Mouse (Mus musculus) CD4-positive, CD25-positive, alpha-beta regulatory T cell, adult 4 months (primary cell): ENCODE results near the gene Tbc1d2b. TPM values are rescaled to one million over a fixed set of nuclear protein-coding genes. Genes with fewer than 3 reads are reported as not detected.
A peak's percentile ranks its signal among the peaks of the same experiment; 100 is the strongest.

ENCODE experiments used
- ATAC-seq: one replicate; pipeline ENCODE4 v1.8.0; 2017
- polyA plus RNA-seq, 2 experiments: library from polyadenylated mRNA; unstranded; fragments of 100-300 nt; shearing (Covaris generic); gene quantifications; one replicate each; pipeline ENCODE4 v1.2.1; 2017

Gene Tbc1d2b
- polyA plus RNA-seq, 2 experiments from 2014 or later = 11.3 to 12.1 TPM

GRCm38 (mm10) chr9:90265322-90266039, 5.1 kb downstream of the Tbc1d2b start:
- ATAC-seq = no peak

- ATAC-seq = no peak
Observed at GRCm38 (mm10) chr9:90263340-90263679, 7.3 kb downstream of the Tbc1d2b start.

GRCm38 (mm10) chr9:90262591-90263339, 7.8 kb downstream of the Tbc1d2b start:
- no peak for ATAC-seq

GRCm38 (mm10) chr9:90262063-90262462, 8.5 kb downstream of the Tbc1d2b start:
- no peak for ATAC-seq

- no peak for ATAC-seq
Observed at GRCm38 (mm10) chr9:90260600-90261375, 9.8 kb downstream of the Tbc1d2b start.

- ATAC-seq = peak; percentile 9
Observed at GRCm38 (mm10) chr9:90260079-90260478, 10.5 kb downstream of the Tbc1d2b start.

GRCm38 (mm10) chr9:90259400-90259950, 11.1 kb downstream of the Tbc1d2b start:
- peak; percentile 67 for ATAC-seq

- no peak for ATAC-seq
Observed at GRCm38 (mm10) chr9:90257754-90258531, 12.7 kb downstream of the Tbc1d2b start.

- ATAC-seq = no peak
Observed at GRCm38 (mm10) chr9:90257220-90257619, 13.4 kb downstream of the Tbc1d2b start.

GRCm38 (mm10) chr9:90255844-90256405, 14.7 kb downstream of the Tbc1d2b start:
- ATAC-seq = no peak

GRCm38 (mm10) chr9:90253181-90253580, 17.4 kb downstream of the Tbc1d2b start:
- no peak for ATAC-seq

GRCm38 (mm10) chr9:90250964-90251750, 19.4 kb downstream of the Tbc1d2b start:
- peak; percentile 36 for ATAC-seq

- peak; percentile 3 for ATAC-seq
Observed at GRCm38 (mm10) chr9:90250141-90250775, 20.3 kb downstream of the Tbc1d2b start.

- no peak for ATAC-seq
Observed at GRCm38 (mm10) chr9:90249036-90249435, 21.6 kb downstream of the Tbc1d2b start.

- peak; percentile 33 for ATAC-seq
Observed at GRCm38 (mm10) chr9:90248326-90248725, 22.3 kb downstream of the Tbc1d2b start.

GRCm38 (mm10) chr9:90247316-90247715, 23.3 kb downstream of the Tbc1d2b start:
- no peak for ATAC-seq

GRCm38 (mm10) chr9:90245781-90246180, 24.8 kb downstream of the Tbc1d2b start:
- peak; percentile 11 for ATAC-seq

- ATAC-seq = peak; percentile 46
Observed at GRCm38 (mm10) chr9:90245206-90245605, 25.4 kb downstream of the Tbc1d2b start.

GRCm38 (mm10) chr9:90244301-90245151, 26.1 kb downstream of the Tbc1d2b start:
- ATAC-seq = peak; percentile 28
